Mouse (Mus musculus): Measurements from ENCODE around the gene Pip4k2a.

GRCm38 (mm10) chr2:18873440-18873839, 124.5 kb downstream of the Pip4k2a start:
- TF ChIP-seq POLR2A (IDR thresholded peaks at IDR 0.05; ENCODE audit: low read depth, low read length) (no peak), CTCF (IDR thresholded peaks at IDR 0.05; ENCODE audit: extremely low read depth, insufficient read depth, insufficient read length, insufficient replicate concordance) (no peak)
